Mouse (Mus musculus) brain, embryonic 14.5 days (tissue): Measurements from ENCODE around the gene Erp27. TPM values are rescaled to one million over a fixed set of nuclear protein-coding genes. Genes with fewer than 3 reads are reported as not detected.
A peak's percentile ranks its signal among the peaks of the same experiment; 100 is the strongest.

Experiments
- DNase-seq: peaks from one replicate; pipeline ENCODE4 v3.0.0-alpha.2; 2011; ENCODE audit warnings: low read depth
- CTCF ChIP-seq: fragments of 200-500 bp; IDR thresholded peaks from 2 replicates; pipeline ENCODE4 v1.5.1; 2012; ENCODE audit warnings: inconsistent platforms, mild to moderate bottlenecking, moderate library complexity, borderline replicate concordance; ENCODE audit not compliant: insufficient read depth, insufficient read length; ENCODE audit errors: extremely low read depth
- POLR2A ChIP-seq: fragments of 200-500 bp; IDR thresholded peaks from 2 replicates; pipeline ENCODE4 v1.6.1; 2012; ENCODE audit warnings: mild to moderate bottlenecking, inconsistent platforms, borderline replicate concordance; ENCODE audit not compliant: poor library complexity, insufficient read depth, insufficient read length, severe bottlenecking; ENCODE audit errors: extremely low read depth
- polyA plus RNA-seq: library from polyadenylated mRNA; depleted of rRNA; stranded (reverse); fragments of >200 nt; gene quantifications from 2 replicates; pipeline ENCODE4 v1.2.3, GENCODE M21; 2012; rRNA removed

Gene Erp27
- polyA plus RNA-seq, 1 experiment = 0.21 TPM

DNA sequence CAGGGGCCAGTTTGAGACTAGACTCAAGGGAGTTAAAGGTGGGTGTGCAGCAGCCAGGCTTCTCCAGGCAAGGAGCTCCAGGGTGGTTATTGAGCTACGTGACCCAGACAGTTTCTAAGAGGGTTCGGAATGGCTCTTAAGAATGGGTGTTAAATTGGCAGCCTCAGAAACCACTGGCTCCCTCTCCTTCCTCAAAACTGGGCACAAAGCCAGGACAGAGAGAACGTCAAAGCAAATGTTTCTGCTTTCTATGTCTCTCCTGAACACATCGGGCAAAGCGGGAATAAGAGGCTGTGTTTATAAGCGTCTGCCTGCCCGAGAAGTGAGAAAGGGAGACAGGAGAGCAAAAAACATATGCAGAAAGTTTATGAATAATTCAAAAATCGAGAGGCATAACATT is 47.4 kb downstream of the Erp27 start:
- TF ChIP-seq CTCF (no peak), POLR2A (no peak)
- peak; percentile 76 for DNase-seq

DNA sequence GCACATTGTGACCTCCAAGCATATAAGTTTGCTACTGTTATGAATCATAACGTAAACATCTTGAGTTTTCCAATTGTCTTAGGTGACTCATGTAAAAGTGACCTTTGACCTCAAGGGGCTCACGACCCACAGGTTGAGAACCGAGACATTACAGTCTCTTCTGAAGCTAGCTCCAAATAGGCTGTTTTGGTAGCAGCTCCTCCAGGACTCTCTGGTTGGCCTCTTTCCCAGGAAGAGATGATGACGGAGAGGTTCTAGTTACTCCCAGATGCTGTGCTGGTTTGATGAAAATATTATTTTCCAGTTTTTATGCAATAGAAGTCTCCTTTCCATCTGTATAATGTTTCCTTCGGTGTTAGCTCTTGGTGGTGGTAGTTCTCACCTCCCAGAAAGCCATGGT is 53.1 kb downstream of the Erp27 start:
- TF ChIP-seq CTCF = no peak
- TF ChIP-seq POLR2A = no peak
- DNase-seq = no peak

DNA sequence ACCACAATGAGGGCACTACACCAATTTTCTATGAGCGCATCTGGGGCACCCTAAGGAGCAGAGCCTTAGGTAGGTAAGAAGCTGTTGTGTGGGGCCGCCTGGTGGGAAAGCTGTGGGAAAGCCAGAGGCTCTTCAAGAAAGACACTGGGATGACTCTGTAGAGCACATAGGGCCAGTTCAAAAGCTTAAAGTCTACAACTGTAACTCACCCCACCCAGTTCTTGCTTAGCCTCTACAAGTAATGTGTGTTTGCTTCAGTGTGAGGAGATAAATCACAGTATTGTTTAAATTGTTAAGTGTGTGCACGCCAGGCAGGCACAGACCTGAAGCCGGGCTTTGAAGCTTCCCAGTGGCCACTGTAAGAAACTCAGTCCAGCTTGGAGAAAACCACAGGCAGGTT is 55.8 kb downstream of the Erp27 start:
- TF ChIP-seq CTCF (no peak), POLR2A (no peak)
- DNase-seq = no peak

DNA sequence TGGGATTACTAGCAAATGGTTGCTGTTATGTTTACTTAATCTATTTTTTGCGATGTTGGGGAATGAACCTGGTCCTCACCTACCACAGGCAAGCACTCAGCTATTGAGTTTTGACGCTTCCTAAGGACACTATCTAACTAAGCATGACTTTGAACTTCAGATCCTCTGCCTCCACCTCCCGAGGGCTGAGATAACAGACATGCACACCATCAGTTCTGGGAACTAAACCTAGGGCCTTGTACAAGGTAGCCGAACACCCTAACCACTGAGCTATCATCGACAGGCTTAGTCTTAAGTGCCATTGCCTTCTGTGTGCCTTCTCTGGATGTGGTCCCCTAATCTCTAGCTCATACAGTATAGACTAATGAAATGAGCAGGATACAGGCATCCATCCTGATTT is 56.6 kb downstream of the Erp27 start:
- no peak for TF ChIP-seq CTCF
- no peak for TF ChIP-seq POLR2A
- DNase-seq = no peak

DNA sequence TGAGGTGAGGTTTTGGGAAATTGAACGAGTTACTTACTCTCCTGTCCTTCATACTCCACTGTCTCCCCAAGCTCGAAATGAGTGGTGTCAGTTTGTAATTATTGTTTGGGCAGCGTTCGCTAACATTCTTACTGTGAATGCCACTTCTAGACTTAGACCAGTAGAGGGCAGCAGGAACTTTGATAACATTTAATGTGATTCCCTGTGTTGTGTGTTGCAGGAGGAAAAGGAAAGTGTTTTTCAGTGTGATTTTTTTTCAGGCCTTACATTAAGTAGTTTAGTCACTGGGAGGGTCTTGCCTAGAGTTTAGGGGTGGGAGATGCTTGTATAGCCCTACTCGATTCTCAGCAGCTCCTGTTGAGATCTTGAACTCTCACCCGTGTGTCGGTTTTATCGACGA is 61.0 kb downstream of the Erp27 start:
- peak; percentile 77 for DNase-seq
- no peak for TF ChIP-seq POLR2A
- peak; percentile 55; the same call in 1 of the 2 replicates for TF ChIP-seq CTCF

DNA sequence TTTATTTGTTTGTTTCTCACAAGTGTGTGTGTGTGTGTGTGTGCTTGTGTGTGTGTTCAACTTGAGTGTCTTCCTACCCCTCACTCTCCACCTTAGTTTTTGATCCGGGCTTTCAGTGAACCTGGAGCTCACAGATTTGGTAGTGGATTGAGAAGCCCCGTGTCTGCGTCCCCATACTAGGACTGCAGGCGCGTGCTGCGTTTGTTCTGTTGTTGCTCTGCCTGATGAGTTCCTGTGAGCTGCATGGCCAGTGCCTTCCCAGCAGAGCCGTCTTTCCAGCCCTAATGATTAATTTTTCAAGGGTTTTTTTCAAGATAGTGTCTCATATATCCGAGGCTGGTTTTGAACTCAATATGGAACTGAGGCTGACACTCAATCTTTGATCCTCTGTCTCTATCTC is 63.6 kb downstream of the Erp27 start:
- TF ChIP-seq CTCF (no peak), POLR2A (no peak)
- DNase-seq = no peak

DNA sequence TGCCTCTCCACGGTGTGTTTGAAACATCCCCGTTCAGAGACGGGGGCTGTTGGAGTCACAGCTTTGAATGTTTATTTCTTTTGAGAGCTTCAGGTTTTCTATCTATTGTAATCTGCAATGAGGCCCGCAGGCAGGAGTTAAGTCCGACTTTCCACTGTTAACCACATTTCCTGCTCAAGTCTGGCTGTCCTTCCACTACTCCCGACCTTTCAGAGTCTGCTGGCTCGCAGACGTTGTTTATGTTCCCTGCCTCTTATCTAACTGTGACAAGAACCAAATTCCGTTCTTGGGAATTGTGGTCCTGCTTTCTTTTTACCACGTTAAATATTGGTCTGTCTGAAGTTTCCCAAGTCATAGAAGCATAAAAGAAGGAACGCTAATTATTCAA is 64.1 kb downstream of the Erp27 start:
- DNase-seq = no peak
- TF ChIP-seq CTCF (no peak), POLR2A (no peak)

Other genes starting within 250 kb of the Erp27 start
- gene Gucy2c, start 140.4 kb downstream of the Erp27 start, polyA plus RNA-seq = 0.26 and 0.34 TPM in 2 replicates
- gene Hist4h4, start 117.8 kb downstream of the Erp27 start, polyA plus RNA-seq = 1.5 and 1.7 TPM in 2 replicates
- gene H2afj, start 113.9 kb downstream of the Erp27 start, polyA plus RNA-seq = 76.9 and 114 TPM in 2 replicates
- 0.49 and 0.51 TPM in 2 replicates for gene BC049715, start 94.6 kb downstream of the Erp27 start, polyA plus RNA-seq
- gene Wbp11, start 93.9 kb downstream of the Erp27 start, polyA plus RNA-seq = 64.3 and 81.9 TPM in 2 replicates
- gene Smco3, start 86.7 kb downstream of the Erp27 start, polyA plus RNA-seq = 0.43 and 0.63 TPM in 2 replicates
- 0.18 and 0.41 TPM in 2 replicates for gene Art4, start 64.4 kb downstream of the Erp27 start, polyA plus RNA-seq
- gene Mgp, start 46.4 kb downstream of the Erp27 start, polyA plus RNA-seq = 8.8 and 11.5 TPM in 2 replicates
- 0.14 TPM in 1 of 2 replicates, not detected in the other for gene Pde6h, start 1.7 kb upstream of the Erp27 start, polyA plus RNA-seq
- 17.3 and 23.0 TPM in 2 replicates for gene Arhgdib, start 19.7 kb upstream of the Erp27 start, polyA plus RNA-seq
- gene Rerg, start 248.3 kb upstream of the Erp27 start, polyA plus RNA-seq = 3.7 and 4.3 TPM in 2 replicates